Mouse (Mus musculus): ENCODE measurements around the gene Hoxc6. TPM values are rescaled to one million over a fixed set of nuclear protein-coding genes. Genes with fewer than 3 reads are reported as not detected.

The Hoxc6 gene
- polyA plus RNA-seq (2014; fragmentation: Nextera tagmentation; extraction: Ambion mirVana) = 0.17 and 0.43 TPM in 2 replicates

DNA sequence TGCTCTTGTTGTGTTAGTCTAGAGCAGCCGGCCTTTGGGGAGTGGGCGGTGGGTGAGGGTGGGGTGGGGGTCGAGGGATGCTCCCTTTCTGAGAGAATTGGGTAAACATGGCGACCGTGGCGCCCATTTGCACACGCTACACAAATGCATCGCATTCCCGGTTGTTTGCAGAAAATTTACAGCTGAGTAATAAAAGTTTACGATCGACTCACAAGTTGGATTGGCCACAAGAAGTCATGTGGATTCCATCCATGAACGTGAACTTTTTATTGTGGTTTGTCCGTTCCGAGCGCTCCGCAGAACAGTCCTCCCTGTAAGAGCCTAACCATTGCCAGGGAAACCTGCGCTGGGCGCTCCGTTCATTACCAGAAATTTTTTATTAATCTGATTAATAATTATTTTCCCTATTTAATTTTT, at the start of gene Hoxc6:
Gene Hoxc6 (plus strand): TSS at position 319 of the 417 bp plus-strand sequence.
- ATAC-seq (replicated peaks; ENCODE audit: insufficient number of reproducible peaks, low FRiP score, low TSS enrichment, low read depth) = no peak
- no peak for DNase-seq (ENCODE audit: low spot score)
- H3K27me3 ChIP-seq (ENCODE audit: control insufficient read depth, insufficient read depth, low read length) = peaks cover 94% of the 10 kb centered on the region
- WGBS = 1% methylated on average over 19 of the region's 19 CpGs
- H3K4me2 ChIP-seq (ENCODE audit: low read depth, low read length) = peak within 1 kb of the TSS; percentile 60
- H3K4me1 ChIP-seq (ENCODE audit: control insufficient read depth, insufficient read depth, low read length) = peaks cover 8% of the 10 kb centered on the region
- H3K9ac ChIP-seq (replicated peaks; ENCODE audit: low read length) = no peak within 1 kb of the TSS
- H3K9me3 ChIP-seq (replicated peaks; ENCODE audit: control insufficient read depth, low read length) = no peaks in the 10 kb centered on the region
- H3K36me3 ChIP-seq (replicated peaks; ENCODE audit: control insufficient read depth, insufficient read depth, low read depth, low read length) = no peaks in the 10 kb centered on the region
- no peak within 1 kb of the TSS for H3K27ac ChIP-seq (replicated peaks; ENCODE audit: low read depth, low read length)
- peak within 1 kb of the TSS; percentile 23; the same call in 1 of the 2 replicates for H3K4me3 ChIP-seq (ENCODE audit: low read depth, low read length)

DNA sequence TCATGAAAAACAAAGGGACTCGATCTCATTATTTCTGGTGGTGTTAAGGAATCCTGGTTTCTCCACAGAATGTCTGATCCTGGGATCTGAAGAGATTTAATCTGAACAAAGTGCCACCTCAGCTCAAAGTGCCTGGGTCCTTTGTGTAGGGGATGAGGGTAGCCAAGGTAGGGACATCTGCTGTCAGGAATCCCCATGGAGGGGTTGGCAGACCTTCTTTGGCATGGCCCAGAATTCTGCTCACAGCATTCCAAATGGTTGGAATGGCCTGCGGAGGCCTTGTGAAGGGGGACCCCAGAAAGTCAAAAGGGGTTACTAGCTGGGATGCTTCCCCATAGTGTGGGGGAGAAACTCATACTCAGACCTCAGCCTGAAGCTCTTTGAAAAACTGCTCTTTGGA, 49.2 kb upstream of the Hoxc6 start:
- Histone ChIP-seq H3K27me3 (ENCODE audit: control insufficient read depth, insufficient read depth, low read length) (peaks cover 98% of the 10 kb centered on the region), H3K9ac (replicated peaks; ENCODE audit: low read length) (no peak overlapping the region), H3K27ac (replicated peaks; ENCODE audit: low read depth, low read length) (no peak overlapping the region), H3K36me3 (replicated peaks; ENCODE audit: control insufficient read depth, insufficient read depth, low read depth, low read length) (no peaks in the 10 kb centered on the region), H3K4me2 (ENCODE audit: low read depth, low read length) (no peak overlapping the region), H3K4me1 (ENCODE audit: control insufficient read depth, insufficient read depth, low read length) (no peaks in the 10 kb centered on the region), H3K4me3 (ENCODE audit: low read depth, low read length) (no peak overlapping the region), H3K9me3 (replicated peaks; ENCODE audit: control insufficient read depth, low read length) (no peaks in the 10 kb centered on the region)
- ATAC-seq (replicated peaks; ENCODE audit: insufficient number of reproducible peaks, low FRiP score, low TSS enrichment, low read depth) (no peak), DNase-seq (ENCODE audit: low spot score) (no peak)
- 11% methylated on average over 2 of the region's 2 CpGs for WGBS

GRCm38 (mm10) chr15:102949696-102950095, 48.4 kb upstream of the Hoxc6 start:
- H3K36me3 ChIP-seq (replicated peaks; ENCODE audit: control insufficient read depth, insufficient read depth, low read depth, low read length) = no peaks in the 10 kb centered on the region
- no peak for ATAC-seq (replicated peaks; ENCODE audit: insufficient number of reproducible peaks, low FRiP score, low TSS enrichment, low read depth)
- DNase-seq (ENCODE audit: low spot score) = no peak
- H3K4me3 ChIP-seq (ENCODE audit: low read depth, low read length) = no peak overlapping the region
- H3K4me2 ChIP-seq (ENCODE audit: low read depth, low read length) = no peak overlapping the region
- no peak overlapping the region for H3K27ac ChIP-seq (replicated peaks; ENCODE audit: low read depth, low read length)
- no peak overlapping the region for H3K9ac ChIP-seq (replicated peaks; ENCODE audit: low read length)
- no peaks in the 10 kb centered on the region for H3K4me1 ChIP-seq (ENCODE audit: control insufficient read depth, insufficient read depth, low read length)
- no peaks in the 10 kb centered on the region for H3K9me3 ChIP-seq (replicated peaks; ENCODE audit: control insufficient read depth, low read length)
- H3K27me3 ChIP-seq (ENCODE audit: control insufficient read depth, insufficient read depth, low read length) = peaks cover 98% of the 10 kb centered on the region
- under 1% methylated on average over 20 of the region's 20 CpGs for WGBS

DNA sequence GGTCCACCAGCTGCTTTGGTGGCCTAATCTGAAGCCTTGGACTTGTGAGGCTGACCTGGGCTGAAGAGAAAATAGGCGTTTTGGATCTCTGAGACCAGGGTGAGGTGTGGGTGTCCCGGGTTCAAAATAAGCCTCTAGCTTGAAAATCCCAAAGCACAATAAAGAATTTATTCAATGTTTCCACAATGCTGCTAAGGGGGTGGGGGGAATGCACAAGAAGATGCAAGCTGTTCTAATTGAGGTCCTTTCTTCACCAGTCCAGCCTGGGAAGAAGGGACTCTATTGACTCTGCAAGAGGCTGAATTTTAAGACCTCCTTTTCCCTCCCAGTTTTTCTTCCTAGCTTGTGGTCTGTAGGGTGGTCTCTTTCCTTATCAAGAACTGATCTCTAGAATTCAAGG, 47.2 kb upstream of the Hoxc6 start:
- ATAC-seq (replicated peaks; ENCODE audit: insufficient number of reproducible peaks, low FRiP score, low TSS enrichment, low read depth) (no peak), DNase-seq (ENCODE audit: low spot score) (no peak)
- no peak overlapping the region for H3K9ac ChIP-seq (replicated peaks; ENCODE audit: low read length)
- H3K4me1 ChIP-seq (ENCODE audit: control insufficient read depth, insufficient read depth, low read length) = no peaks in the 10 kb centered on the region
- peaks cover 98% of the 10 kb centered on the region for H3K27me3 ChIP-seq (ENCODE audit: control insufficient read depth, insufficient read depth, low read length)
- WGBS = 8% methylated on average over 2 of the region's 2 CpGs
- no peak overlapping the region for H3K27ac ChIP-seq (replicated peaks; ENCODE audit: low read depth, low read length)
- H3K4me2 ChIP-seq (ENCODE audit: low read depth, low read length) = no peak overlapping the region
- no peaks in the 10 kb centered on the region for H3K36me3 ChIP-seq (replicated peaks; ENCODE audit: control insufficient read depth, insufficient read depth, low read depth, low read length)
- no peaks in the 10 kb centered on the region for H3K9me3 ChIP-seq (replicated peaks; ENCODE audit: control insufficient read depth, low read length)
- no peak overlapping the region for H3K4me3 ChIP-seq (ENCODE audit: low read depth, low read length)

GRCm38 (mm10) chr15:102953561-102953960, 44.5 kb upstream of the Hoxc6 start:
- H3K9ac ChIP-seq (replicated peaks; ENCODE audit: low read length) = no peak overlapping the region
- DNase-seq (ENCODE audit: low spot score) = no peak
- WGBS = 5% methylated on average over 6 of the region's 6 CpGs
- H3K27me3 ChIP-seq (ENCODE audit: control insufficient read depth, insufficient read depth, low read length) = peaks cover 96% of the 10 kb centered on the region
- H3K9me3 ChIP-seq (replicated peaks; ENCODE audit: control insufficient read depth, low read length) = no peaks in the 10 kb centered on the region
- no peaks in the 10 kb centered on the region for H3K36me3 ChIP-seq (replicated peaks; ENCODE audit: control insufficient read depth, insufficient read depth, low read depth, low read length)
- no peak overlapping the region for H3K4me3 ChIP-seq (ENCODE audit: low read depth, low read length)
- no peaks in the 10 kb centered on the region for H3K4me1 ChIP-seq (ENCODE audit: control insufficient read depth, insufficient read depth, low read length)
- ATAC-seq (replicated peaks; ENCODE audit: insufficient number of reproducible peaks, low FRiP score, low TSS enrichment, low read depth) = no peak
- H3K4me2 ChIP-seq (ENCODE audit: low read depth, low read length) = no peak overlapping the region
- no peak overlapping the region for H3K27ac ChIP-seq (replicated peaks; ENCODE audit: low read depth, low read length)

DNA sequence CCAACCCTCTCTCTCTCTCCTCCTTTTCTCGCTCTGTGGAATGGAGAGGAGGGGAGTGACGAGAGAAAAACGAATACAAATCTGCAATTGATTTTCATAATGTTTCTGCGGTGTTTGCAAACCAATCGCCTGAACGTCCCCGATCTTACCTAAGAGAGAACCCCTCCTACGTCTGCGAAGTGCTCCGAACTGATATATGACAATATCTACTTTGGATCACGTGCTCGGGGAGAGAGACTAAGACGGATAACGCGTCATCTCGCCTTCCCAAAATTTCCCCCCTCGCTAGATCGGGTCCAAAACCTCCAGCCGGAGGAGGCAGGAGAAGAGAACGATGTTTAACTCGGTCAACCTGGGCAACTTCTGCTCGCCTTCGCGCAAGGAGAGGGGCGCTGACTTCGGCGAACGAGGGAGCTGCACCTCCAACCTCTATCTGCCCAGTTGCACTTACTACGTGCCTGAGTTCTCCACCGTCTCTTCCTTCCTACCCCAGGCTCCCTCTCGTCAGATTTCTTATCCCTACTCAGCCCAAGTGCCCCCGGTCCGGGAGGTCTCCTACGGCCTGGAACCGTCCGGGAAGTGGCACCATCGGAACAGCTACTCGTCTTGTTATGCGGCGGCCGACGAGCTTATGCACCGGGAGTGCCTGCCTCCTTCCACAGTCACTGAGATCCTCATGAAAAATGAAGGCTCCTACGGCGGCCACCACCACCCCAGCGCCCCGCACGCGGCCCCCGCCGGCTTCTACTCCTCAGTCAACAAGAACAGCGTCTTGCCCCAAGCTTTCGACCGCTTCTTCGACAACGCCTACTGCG, 43.7 kb upstream of the Hoxc6 start, which contains the start of gene Hoxc11:
Gene Hoxc11 (plus strand): TSS at position 236 of the 815 bp plus-strand sequence.
- DNase-seq (ENCODE audit: low spot score) (no peak), ATAC-seq (replicated peaks; ENCODE audit: insufficient number of reproducible peaks, low FRiP score, low TSS enrichment, low read depth) (no peak)
- Histone ChIP-seq H3K4me2 (ENCODE audit: low read depth, low read length) (no peak within 1 kb of the TSS), H3K4me3 (ENCODE audit: low read depth, low read length) (no peak within 1 kb of the TSS), H3K9ac (replicated peaks; ENCODE audit: low read length) (no peak within 1 kb of the TSS), H3K36me3 (replicated peaks; ENCODE audit: control insufficient read depth, insufficient read depth, low read depth, low read length) (no peaks in the 10 kb centered on the region), H3K27me3 (ENCODE audit: control insufficient read depth, insufficient read depth, low read length) (peaks cover 92% of the 10 kb centered on the region), H3K4me1 (ENCODE audit: control insufficient read depth, insufficient read depth, low read length) (no peaks in the 10 kb centered on the region), H3K27ac (replicated peaks; ENCODE audit: low read depth, low read length) (no peak within 1 kb of the TSS), H3K9me3 (replicated peaks; ENCODE audit: control insufficient read depth, low read length) (no peaks in the 10 kb centered on the region)
- 1% methylated on average over 56 of the region's 57 CpGs for WGBS

- Histone ChIP-seq H3K4me1 (ENCODE audit: control insufficient read depth, insufficient read depth, low read length) (no peaks in the 10 kb centered on the region), H3K9ac (replicated peaks; ENCODE audit: low read length) (no peak overlapping the region), H3K27ac (replicated peaks; ENCODE audit: low read depth, low read length) (no peak overlapping the region), H3K27me3 (ENCODE audit: control insufficient read depth, insufficient read depth, low read length) (peaks cover 92% of the 10 kb centered on the region), H3K9me3 (replicated peaks; ENCODE audit: control insufficient read depth, low read length) (no peaks in the 10 kb centered on the region), H3K36me3 (replicated peaks; ENCODE audit: control insufficient read depth, insufficient read depth, low read depth, low read length) (no peaks in the 10 kb centered on the region), H3K4me3 (ENCODE audit: low read depth, low read length) (no peak overlapping the region), H3K4me2 (ENCODE audit: low read depth, low read length) (no peak overlapping the region)
- DNase-seq (ENCODE audit: low spot score) (no peak), ATAC-seq (replicated peaks; ENCODE audit: insufficient number of reproducible peaks, low FRiP score, low TSS enrichment, low read depth) (no peak)
- WGBS = under 1% methylated on average over 28 of the region's 28 CpGs
Measured at GRCm38 (mm10) chr15:102955007-102955382, 43.1 kb upstream of the Hoxc6 start.

DNA sequence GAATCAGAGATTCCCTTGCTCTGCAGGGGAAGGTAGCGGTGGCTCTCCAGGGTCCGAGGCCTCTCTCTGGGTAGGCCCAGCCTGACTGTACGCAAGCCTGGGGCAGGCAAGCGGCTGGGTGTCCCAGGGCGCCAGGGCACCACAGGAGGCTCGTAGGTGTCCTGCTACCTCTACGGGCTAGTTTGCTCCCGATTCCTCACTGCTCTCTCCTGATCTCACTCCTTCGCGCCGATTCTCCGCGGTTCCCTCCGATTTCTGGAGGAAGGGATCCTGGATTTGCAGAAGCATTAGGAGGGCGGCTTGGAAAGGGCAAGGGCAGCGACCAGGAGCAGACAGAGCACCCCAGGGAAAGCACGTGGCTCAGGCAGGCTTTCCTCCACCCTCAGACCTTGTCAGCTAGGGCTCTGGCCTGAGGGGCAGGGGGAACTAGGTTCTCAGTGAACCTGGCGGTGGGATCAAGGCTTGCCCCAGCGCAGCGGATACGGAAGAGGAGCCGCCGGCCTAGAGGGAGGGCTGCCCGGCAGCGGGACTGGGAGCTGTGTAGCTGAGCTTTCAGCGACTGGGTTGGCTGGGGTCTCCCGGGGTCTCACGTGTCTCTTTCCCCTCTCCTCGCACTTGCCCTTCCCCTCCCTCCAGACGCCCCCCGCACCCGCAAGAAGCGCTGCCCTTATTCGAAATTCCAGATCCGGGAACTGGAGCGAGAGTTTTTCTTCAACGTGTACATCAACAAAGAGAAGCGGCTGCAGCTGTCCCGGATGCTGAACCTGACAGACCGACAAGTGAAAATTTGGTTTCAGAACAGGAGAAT, 42.0 kb upstream of the Hoxc6 start:
- H3K9me3 ChIP-seq (replicated peaks; ENCODE audit: control insufficient read depth, low read length) = no peaks in the 10 kb centered on the region
- ATAC-seq (replicated peaks; ENCODE audit: insufficient number of reproducible peaks, low FRiP score, low TSS enrichment, low read depth) (no peak), DNase-seq (ENCODE audit: low spot score) (no peak)
- no peak overlapping the region for H3K4me3 ChIP-seq (ENCODE audit: low read depth, low read length)
- peaks cover 92% of the 10 kb centered on the region for H3K27me3 ChIP-seq (ENCODE audit: control insufficient read depth, insufficient read depth, low read length)
- no peak overlapping the region for H3K9ac ChIP-seq (replicated peaks; ENCODE audit: low read length)
- no peaks in the 10 kb centered on the region for H3K36me3 ChIP-seq (replicated peaks; ENCODE audit: control insufficient read depth, insufficient read depth, low read depth, low read length)
- no peak overlapping the region for H3K27ac ChIP-seq (replicated peaks; ENCODE audit: low read depth, low read length)
- no peak overlapping the region for H3K4me2 ChIP-seq (ENCODE audit: low read depth, low read length)
- WGBS = under 1% methylated on average over 40 of the region's 40 CpGs
- no peaks in the 10 kb centered on the region for H3K4me1 ChIP-seq (ENCODE audit: control insufficient read depth, insufficient read depth, low read length)
